Mouse (Mus musculus) lung, embryonic 15.5 days (tissue): ENCODE results near the gene Pck2. TPM values are rescaled to one million over a fixed set of nuclear protein-coding genes. Genes with fewer than 3 reads are reported as not detected.

Source experiments
- ATAC-seq: fragments of 200-750 bp; cut with Nextera tagmentation; 2 replicates; pipeline ENCODE4 v1.8.0; 2017; ENCODE audit warnings: moderate number of reproducible peaks, borderline replicate concordance; ENCODE audit not compliant: low FRiP score, low TSS enrichment; ENCODE audit errors: extremely low read depth
- H3K27ac ChIP-seq: fragments of 300-500 bp; sonication (generic); 2 replicates; pipeline ENCODE4 v1.5.1; 2015; ENCODE audit warnings: moderate library complexity, mild to moderate bottlenecking, inconsistent platforms
- H3K27me3 ChIP-seq: fragments of 300-500 bp; sonication (generic); 2 replicates; pipeline ENCODE4 v1.6.1; 2015; ENCODE audit warnings: inconsistent platforms
- H3K36me3 ChIP-seq: fragments of 300-500 bp; sonication (generic); 2 replicates; pipeline ENCODE4 v1.6.1; 2015; ENCODE audit warnings: inconsistent platforms
- H3K4me1 ChIP-seq: fragments of 300-500 bp; sonication (generic); 2 replicates; pipeline ENCODE4 v1.6.1; 2015; ENCODE audit warnings: inconsistent platforms
- H3K4me2 ChIP-seq: fragments of 300-500 bp; sonication (generic); 2 replicates; pipeline ENCODE4 v1.6.1; 2015; ENCODE audit warnings: inconsistent platforms, mild to moderate bottlenecking, moderate library complexity
- H3K4me3 ChIP-seq: fragments of 300-500 bp; sonication (generic); 2 replicates; pipeline ENCODE4 v1.5.1; 2015; ENCODE audit warnings: mild to moderate bottlenecking, inconsistent platforms
- H3K9ac ChIP-seq: fragments of 300-500 bp; sonication (generic); 2 replicates; pipeline ENCODE4 v1.6.1; 2015; ENCODE audit warnings: inconsistent platforms
- H3K9me3 ChIP-seq: fragments of 300-500 bp; sonication (generic); 2 replicates; pipeline ENCODE4 v1.6.1; 2016; ENCODE audit warnings: inconsistent platforms
- WGBS: fragments of 180-500 bp; shearing (Covaris S2); methylation state at CpG from one replicate; pipeline ENCODE4 v1.1.7; 2015; 5-methylcytosine and 5-hydroxymethylcytosine counted together
- polyA plus RNA-seq: library from polyadenylated mRNA; unstranded; fragments of >200 nt; fragmentation: Nextera tagmentation; extraction: Ambion mirVana; gene quantifications from 2 replicates; pipeline ENCODE4 v1.2.1, GENCODE M21; 2015

Gene Pck2
- polyA plus RNA-seq, 1 experiment from 2014 or later, result 66.0 TPM

DNA sequence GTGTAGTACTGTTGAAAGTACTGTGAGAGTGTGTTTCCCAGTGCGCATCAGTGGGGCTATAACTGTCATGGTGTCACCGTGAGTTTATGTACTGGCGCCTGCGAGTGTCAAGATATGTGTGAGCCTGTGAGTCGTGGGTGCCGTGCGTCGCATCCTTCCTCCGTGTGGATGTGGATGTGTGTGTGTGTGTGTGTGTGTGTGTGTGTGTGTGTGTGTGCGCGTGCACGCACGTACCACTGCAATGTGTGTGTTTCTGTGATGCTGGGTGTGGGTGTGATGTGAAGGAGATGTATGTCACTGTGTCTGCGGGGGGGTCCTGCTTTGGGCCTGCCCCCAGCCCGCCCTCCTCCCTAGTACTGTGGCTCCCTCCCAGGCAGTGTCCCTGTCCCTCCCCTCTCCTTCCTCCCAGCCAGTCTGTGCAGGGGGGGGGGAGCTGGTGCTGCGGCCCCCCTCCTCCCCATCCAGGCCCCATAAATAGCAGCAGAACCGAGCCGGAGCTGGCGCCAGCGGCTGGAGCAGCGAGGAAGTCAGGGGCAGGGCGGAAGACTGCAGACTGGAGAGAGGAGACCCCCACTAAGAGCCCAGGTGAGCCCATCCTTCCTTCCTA, 29.8 kb upstream of the Pck2 start, which contains the start of gene Cpne6:
Gene Cpne6, plus strand, starts transcription at position 321 of the 607 bp plus-strand sequence.
- Histone ChIP-seq H3K36me3 (no peaks in the 10 kb centered on the region), H3K27me3 (peaks cover 11% of the 10 kb centered on the region; the same call in 1 of the 2 replicates), H3K4me2 (no peak within 1 kb of the TSS), H3K4me3 (no peak within 1 kb of the TSS), H3K9ac (no peak within 1 kb of the TSS), H3K27ac (no peak within 1 kb of the TSS), H3K4me1 (no peaks in the 10 kb centered on the region), H3K9me3 (no peaks in the 10 kb centered on the region)
- no peak for ATAC-seq
- WGBS, result 46% methylated on average over 21 of the region's 22 CpGs

DNA sequence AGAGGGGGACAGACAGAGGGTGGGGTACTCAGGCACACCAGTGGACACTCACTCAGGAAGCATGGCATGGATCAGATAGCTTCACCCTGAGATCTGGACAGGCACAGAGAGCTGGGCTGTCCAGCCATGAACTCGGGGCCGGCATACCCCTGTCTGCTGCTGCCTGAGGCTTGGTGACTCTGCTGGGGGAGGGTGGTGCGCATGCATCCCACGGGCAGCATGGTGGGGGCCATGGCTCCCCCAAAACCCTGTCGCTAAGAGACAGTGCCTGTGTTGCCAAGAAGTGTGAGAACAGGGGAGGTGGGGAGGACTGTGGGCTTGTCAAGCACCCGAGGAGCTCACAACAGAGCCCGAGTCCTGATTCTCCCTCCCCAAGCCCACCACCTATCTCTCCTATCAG, 29.0 kb upstream of the Pck2 start:
- 49% methylated on average over 7 of the region's 7 CpGs for WGBS
- ATAC-seq, result no peak
- Histone ChIP-seq H3K27ac (no peak overlapping the region), H3K9me3 (no peaks in the 10 kb centered on the region), H3K4me1 (no peaks in the 10 kb centered on the region), H3K36me3 (no peaks in the 10 kb centered on the region), H3K27me3 (peaks cover 11% of the 10 kb centered on the region; the same call in 1 of the 2 replicates), H3K4me2 (no peak overlapping the region), H3K4me3 (no peak overlapping the region), H3K9ac (no peak overlapping the region)

DNA sequence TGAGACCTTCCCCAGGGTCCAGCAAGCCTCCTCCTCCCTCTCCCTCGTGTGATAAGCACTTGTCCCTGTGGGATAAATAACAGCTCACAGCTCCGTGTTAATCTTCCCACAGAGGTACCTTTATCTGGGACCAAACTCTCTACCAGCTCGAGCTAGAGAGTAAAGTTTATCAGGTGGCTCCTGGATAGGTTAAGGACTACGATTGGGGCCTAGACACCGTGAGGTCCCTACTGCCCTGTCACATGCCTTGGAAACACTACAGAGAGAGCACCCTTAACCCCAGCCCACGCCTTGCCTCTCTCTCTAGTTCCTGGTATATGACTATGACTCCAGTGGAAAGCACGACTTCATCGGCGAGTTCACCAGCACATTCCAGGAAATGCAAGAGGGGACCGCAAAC, 26.1 kb upstream of the Pck2 start:
- WGBS, result 44% methylated on average over 10 of the region's 10 CpGs

DNA sequence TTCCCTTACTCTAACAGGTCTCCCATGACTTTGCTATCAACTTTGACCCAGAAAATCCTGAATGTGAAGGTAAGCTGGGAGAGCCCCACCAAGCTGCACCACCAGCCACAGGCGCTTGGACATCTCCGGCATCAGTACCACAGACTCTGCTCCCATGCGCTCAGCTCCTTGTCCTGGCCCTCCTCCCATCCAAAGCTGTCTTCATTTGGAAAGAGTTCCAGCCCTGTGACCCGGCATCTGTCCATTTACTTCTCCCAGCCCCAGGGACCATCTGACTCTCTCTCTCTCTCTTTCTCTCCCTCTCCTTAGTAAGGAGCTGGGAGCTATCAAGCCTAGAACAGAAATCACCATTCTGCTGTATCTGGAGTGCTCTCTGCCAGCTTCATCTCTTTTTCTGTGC, 24.2 kb upstream of the Pck2 start:
- 92% methylated on average over 4 of the region's 4 CpGs for WGBS
- no peak for ATAC-seq

More for the DNA sequence above, 26.1 kb upstream of the Pck2 start:
- Histone ChIP-seq H3K27ac (no peak overlapping the region), H3K9me3 (no peaks in the 10 kb centered on the region), H3K4me3 (no peak overlapping the region), H3K4me2 (no peak overlapping the region), H3K4me1 (no peaks in the 10 kb centered on the region), H3K9ac (no peak overlapping the region), H3K27me3 (peaks cover 16% of the 10 kb centered on the region), H3K36me3 (no peaks in the 10 kb centered on the region)
- ATAC-seq, result no peak

DNA sequence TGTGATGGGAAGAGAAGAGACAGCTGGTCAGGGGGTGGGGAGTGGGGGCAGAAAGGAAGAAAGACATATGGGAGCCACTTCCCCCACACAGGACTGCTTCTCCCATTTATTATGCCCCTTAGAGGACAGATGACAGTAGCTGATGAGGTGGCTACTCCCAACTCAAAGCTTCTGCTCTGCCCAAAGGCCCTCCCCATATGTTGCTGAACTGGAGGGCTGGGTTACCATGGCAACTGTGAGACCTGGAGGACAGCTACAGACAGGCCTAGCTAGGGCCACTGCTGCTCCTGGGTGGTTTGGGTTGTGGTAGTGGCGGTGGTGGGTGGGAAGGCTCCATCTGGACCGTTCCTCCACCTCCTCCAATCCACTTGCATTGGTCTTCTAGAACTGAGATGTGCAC, 21.2 kb upstream of the Pck2 start:
- 28% methylated on average over 2 of the region's 2 CpGs for whole genome bisulfite sequencing
- Histone ChIP-seq H3K4me1 (peaks cover 9% of the 10 kb centered on the region), H3K4me2 (no peak overlapping the region), H3K27ac (no peak overlapping the region), H3K9ac (no peak overlapping the region), H3K9me3 (no peaks in the 10 kb centered on the region), H3K36me3 (no peaks in the 10 kb centered on the region), H3K27me3 (peaks cover 46% of the 10 kb centered on the region), H3K4me3 (no peak overlapping the region)
- ATAC-seq, result peak; percentile 35; the same call in 1 of the 2 replicates

More for the DNA sequence above, 24.2 kb upstream of the Pck2 start:
- no peak overlapping the region for H3K27ac ChIP-seq
- no peaks in the 10 kb centered on the region for H3K9me3 ChIP-seq
- no peaks in the 10 kb centered on the region for H3K36me3 ChIP-seq
- no peak overlapping the region for H3K9ac ChIP-seq
- no peak overlapping the region for H3K4me3 ChIP-seq
- no peak overlapping the region for H3K4me2 ChIP-seq
- peaks cover 35% of the 10 kb centered on the region for H3K27me3 ChIP-seq
- peaks cover 6% of the 10 kb centered on the region for H3K4me1 ChIP-seq

DNA sequence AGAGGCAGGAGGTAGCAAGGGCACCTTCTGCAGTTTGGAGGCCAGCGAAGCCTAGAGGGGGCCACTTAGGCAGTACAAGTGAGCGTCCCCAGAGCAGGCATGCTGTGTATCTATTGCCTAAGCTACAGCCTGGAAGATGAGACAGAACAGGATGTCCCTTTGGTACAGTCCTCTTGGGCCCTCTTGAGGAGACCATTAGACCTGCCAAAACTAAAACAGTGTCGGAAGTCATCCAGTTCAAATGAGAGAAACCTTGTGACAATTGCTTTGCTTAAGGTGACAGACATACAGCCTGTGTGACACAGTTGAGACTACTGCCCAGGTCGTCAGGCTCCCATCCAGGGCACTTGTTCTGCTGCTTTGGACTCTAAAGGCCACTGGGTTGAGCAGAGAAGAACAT, 20.5 kb upstream of the Pck2 start:
- H3K27ac ChIP-seq, result no peak overlapping the region
- H3K4me3 ChIP-seq, result no peak overlapping the region
- WGBS, result 65% methylated on average over 4 of the region's 4 CpGs
- no peak overlapping the region for H3K9ac ChIP-seq
- H3K4me1 ChIP-seq, result peaks cover 9% of the 10 kb centered on the region
- ATAC-seq, result no peak
- no peak overlapping the region for H3K4me2 ChIP-seq
- peaks cover 49% of the 10 kb centered on the region for H3K27me3 ChIP-seq
- H3K36me3 ChIP-seq, result no peaks in the 10 kb centered on the region
- no peaks in the 10 kb centered on the region for H3K9me3 ChIP-seq

DNA sequence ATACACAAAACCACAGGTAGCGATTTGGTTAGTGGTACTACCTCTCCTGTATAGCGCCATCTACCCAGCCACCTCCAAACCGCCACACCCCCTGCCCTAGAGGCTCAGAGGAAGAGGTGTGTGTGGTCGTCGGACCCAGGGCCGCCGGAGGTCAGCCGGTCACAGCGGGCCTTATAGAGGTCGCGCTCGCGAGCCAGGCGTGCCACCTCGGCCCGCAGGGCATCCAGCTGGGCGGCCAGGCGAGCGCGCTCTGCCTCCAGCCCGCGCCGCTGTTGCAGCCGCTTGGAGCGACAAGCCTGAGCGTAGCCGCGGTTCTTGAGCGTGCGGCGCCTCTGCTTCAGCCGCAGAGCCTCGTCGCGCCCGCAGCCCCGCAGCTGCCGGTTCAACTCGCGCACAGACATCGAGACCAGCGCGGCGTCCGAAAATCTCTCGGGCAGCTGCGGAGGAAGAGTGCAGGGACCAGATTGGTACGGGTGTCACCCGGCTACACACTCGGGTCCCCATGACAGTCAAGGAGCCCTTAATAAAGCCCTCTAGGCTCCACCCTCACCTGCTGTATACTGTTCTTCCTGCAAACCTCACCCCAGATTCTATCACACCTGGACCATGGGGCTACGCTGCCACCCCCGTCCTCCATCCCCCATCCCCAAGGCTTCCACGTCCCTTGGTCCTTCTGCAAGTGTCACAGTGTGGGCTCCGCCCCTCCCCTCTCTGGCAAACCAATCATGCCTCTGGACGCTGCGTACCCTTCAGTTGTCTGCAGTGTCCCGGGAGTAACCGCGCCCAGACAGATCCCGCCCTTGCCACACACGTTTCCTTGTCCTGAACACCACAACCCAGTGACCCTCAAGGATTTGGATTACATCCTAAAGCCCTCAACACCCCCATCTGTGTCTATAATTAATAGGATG, 19.4 kb upstream of the Pck2 start:
- ATAC-seq, result peak; percentile 32; the same call in 1 of the 2 replicates
- Histone ChIP-seq H3K4me3 (peak overlapping the region; percentile 41), H3K27ac (no peak overlapping the region), H3K36me3 (no peaks in the 10 kb centered on the region), H3K4me2 (peak overlapping the region; percentile 93), H3K27me3 (peaks cover 52% of the 10 kb centered on the region), H3K9me3 (no peaks in the 10 kb centered on the region), H3K9ac (peak overlapping the region; percentile 35), H3K4me1 (peaks cover 9% of the 10 kb centered on the region)
- under 1% methylated on average over 61 of the region's 61 CpGs for WGBS

DNA sequence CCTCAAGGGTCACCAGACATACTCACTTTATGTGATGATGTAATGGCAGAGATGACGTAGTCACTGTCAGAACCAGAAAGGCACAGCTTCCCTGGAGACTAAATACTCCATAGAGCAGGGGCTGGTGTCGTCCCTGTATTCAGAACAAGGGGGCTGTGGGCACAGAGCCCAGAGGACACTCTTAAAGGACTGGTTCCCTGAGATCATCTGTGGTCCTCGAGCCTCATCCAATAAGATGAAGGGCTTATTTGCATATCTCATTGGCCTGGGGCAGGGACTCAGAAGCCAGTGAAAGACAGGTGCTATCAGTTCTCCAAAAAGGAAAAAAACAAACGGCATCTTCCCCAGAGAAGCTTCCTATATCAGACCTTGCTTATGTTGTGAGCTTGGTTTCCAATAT, 16.0 kb upstream of the Pck2 start:
- 28% methylated on average over 4 of the region's 4 CpGs for WGBS
- no peak for ATAC-seq
- Histone ChIP-seq H3K9ac (no peak overlapping the region), H3K27ac (no peak overlapping the region), H3K36me3 (no peaks in the 10 kb centered on the region), H3K9me3 (no peaks in the 10 kb centered on the region), H3K4me1 (peaks cover 9% of the 10 kb centered on the region), H3K4me2 (no peak overlapping the region), H3K4me3 (no peak overlapping the region), H3K27me3 (peaks cover 46% of the 10 kb centered on the region)

DNA sequence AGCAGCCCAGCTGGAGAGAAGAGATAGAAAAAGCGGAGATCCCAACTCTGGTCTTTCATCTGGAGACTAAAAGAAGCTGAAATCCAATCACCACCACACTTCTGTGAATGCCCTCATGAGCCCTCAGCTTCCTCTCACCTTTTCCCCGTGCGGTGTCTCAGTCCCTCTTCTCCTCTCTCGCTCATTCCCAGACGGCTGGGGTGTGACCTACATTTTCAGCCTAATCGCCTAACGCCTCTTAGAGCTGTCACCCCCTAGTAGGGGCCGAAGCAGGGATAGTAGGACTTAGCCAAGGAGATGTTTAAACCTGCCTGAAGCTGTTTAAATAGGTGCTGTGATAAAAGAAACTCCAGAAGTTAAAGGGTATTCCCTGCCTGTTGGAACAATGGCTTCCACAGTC, 15.3 kb upstream of the Pck2 start, which contains the start of gene Nrl:
Gene Nrl, minus strand, starts transcription at position 197 of the 400 bp plus-strand sequence.
- Histone ChIP-seq H3K4me2 (no peak within 1 kb of the TSS), H3K4me3 (no peak within 1 kb of the TSS), H3K27me3 (peaks cover 44% of the 10 kb centered on the region), H3K36me3 (no peaks in the 10 kb centered on the region), H3K9ac (no peak within 1 kb of the TSS), H3K4me1 (peaks cover 9% of the 10 kb centered on the region), H3K9me3 (no peaks in the 10 kb centered on the region), H3K27ac (no peak within 1 kb of the TSS)
- no peak for ATAC-seq
- WGBS, result 8% methylated on average over 8 of the region's 8 CpGs

DNA sequence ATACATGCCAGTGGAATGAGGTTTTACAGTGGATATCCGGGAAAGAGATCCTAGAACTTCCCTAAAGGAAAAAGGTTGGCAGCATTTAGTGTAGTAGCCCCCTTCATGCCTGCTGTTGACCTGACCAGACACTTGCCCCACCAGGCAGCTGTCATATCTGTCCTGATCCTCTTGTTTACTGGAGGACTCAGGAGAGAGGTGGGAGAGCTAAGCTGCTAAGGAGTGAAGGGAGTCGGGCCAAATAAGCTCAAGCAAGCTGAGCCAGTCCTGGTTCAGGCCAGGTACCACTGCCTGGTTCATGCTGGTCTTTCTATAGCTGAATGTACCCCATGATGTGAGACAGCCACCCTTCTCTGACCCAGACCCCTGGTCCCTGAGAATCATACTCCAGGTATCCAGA, 13.4 kb upstream of the Pck2 start:
- Histone ChIP-seq H3K9me3 (no peaks in the 10 kb centered on the region), H3K9ac (no peak overlapping the region), H3K27me3 (peaks cover 29% of the 10 kb centered on the region), H3K4me3 (no peak overlapping the region), H3K4me1 (no peaks in the 10 kb centered on the region), H3K4me2 (no peak overlapping the region), H3K36me3 (no peaks in the 10 kb centered on the region), H3K27ac (no peak overlapping the region)
- WGBS, result 67% methylated on average over 2 of the region's 2 CpGs
- ATAC-seq, result no peak

DNA sequence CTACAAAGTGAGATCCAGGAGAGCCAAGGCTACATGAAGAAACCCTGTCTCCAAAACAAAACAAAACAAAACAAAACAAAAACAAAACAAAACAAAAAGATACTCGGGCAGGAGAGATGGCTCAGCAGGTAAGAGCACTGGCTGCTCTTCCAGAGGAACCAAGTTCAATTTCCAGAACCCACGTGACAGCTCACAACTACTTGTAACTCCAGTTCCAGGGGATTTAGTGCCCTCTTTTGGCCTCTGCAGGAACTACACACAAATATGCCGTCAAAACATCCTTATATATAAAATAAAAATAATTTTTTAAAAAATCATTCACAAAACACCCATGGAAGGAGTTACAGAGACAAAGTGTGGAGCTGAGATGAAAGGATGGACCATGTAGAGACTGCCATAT, 12.1 kb upstream of the Pck2 start:
- no peak for ATAC-seq
- Histone ChIP-seq H3K4me1 (no peaks in the 10 kb centered on the region), H3K9me3 (no peaks in the 10 kb centered on the region), H3K4me3 (no peak overlapping the region), H3K9ac (no peak overlapping the region), H3K4me2 (no peak overlapping the region), H3K27me3 (peaks cover 18% of the 10 kb centered on the region; the same call in 1 of the 2 replicates), H3K27ac (no peak overlapping the region), H3K36me3 (no peaks in the 10 kb centered on the region)
- WGBS, result 21% methylated on average over 3 of the region's 3 CpGs

DNA sequence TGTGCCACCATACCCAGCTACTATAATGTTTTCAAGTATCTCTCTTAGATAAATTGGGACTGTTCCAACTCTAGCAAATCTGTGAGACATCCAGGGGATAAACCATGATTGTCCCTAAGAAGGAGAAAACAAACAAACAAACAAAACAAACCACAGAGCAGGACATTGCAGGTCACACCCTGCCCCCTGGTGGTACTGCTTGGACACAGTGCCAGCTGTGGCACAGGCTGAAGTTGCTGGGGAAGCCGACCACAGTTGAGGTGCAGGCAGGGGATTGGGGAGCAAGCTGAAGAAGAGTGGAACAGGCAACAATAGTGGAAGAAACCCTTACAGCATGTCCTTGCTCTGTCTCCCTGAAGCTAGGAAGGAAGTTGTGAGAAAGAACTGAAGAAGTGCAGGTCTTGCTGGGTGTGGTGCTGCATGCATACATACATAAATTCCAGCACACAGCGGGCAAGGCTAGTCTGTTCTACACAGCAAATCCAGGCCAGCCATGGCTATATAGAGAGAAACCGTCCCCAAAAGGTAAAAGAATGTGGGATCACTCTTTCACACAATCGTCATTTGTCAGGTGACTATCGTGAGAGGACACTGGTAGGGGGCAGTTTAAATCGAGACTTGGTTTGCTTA, 3.8 kb upstream of the Pck2 start:
- H3K4me3 ChIP-seq, result no peak overlapping the region
- H3K9me3 ChIP-seq, result no peaks in the 10 kb centered on the region
- no peak overlapping the region for H3K9ac ChIP-seq
- H3K27me3 ChIP-seq, result no peaks in the 10 kb centered on the region
- H3K36me3 ChIP-seq, result no peaks in the 10 kb centered on the region
- peaks cover 10% of the 10 kb centered on the region for H3K4me1 ChIP-seq
- no peak for ATAC-seq
- H3K4me2 ChIP-seq, result no peak overlapping the region
- no peak overlapping the region for H3K27ac ChIP-seq
- 46% methylated on average over 6 of the region's 6 CpGs for WGBS
